Mouse (Mus musculus) brain, embryonic 14.5 days (tissue): Measurements from ENCODE around the gene Sumo3. TPM values are rescaled to one million over a fixed set of nuclear protein-coding genes. Genes with fewer than 3 reads are reported as not detected.

Experiments used
- DNase-seq: peaks from one replicate; pipeline ENCODE4 v3.0.0-alpha.2; 2011; ENCODE audit warnings: low read depth
- CTCF ChIP-seq: fragments of 200-500 bp; IDR thresholded peaks from 2 replicates; pipeline ENCODE4 v1.5.1; 2012; ENCODE audit warnings: inconsistent platforms, mild to moderate bottlenecking, moderate library complexity, borderline replicate concordance; ENCODE audit not compliant: insufficient read depth, insufficient read length; ENCODE audit errors: extremely low read depth
- POLR2A ChIP-seq: fragments of 200-500 bp; IDR thresholded peaks from 2 replicates; pipeline ENCODE4 v1.6.1; 2012; ENCODE audit warnings: mild to moderate bottlenecking, inconsistent platforms, borderline replicate concordance; ENCODE audit not compliant: poor library complexity, insufficient read depth, insufficient read length, severe bottlenecking; ENCODE audit errors: extremely low read depth
- polyA plus RNA-seq: library from polyadenylated mRNA; depleted of rRNA; stranded (reverse); fragments of >200 nt; gene quantifications from 2 replicates; pipeline ENCODE4 v1.2.3, GENCODE M21; 2012

The Sumo3 gene
- polyA plus RNA-seq, 1 experiment: 420 TPM

- TF ChIP-seq POLR2A: no peak
- TF ChIP-seq CTCF: no peak
- DNase-seq: peak; percentile 91
Measured at GRCm38 (mm10) chr10:77623069-77623492, 17.2 kb downstream of the Sumo3 start.

- TF ChIP-seq POLR2A (no peak), CTCF (no peak)
- no peak for DNase-seq
Measured at GRCm38 (mm10) chr10:77623639-77624400, 17.9 kb downstream of the Sumo3 start.

GRCm38 (mm10) chr10:77624570-77624995 lies 18.7 kb downstream of the Sumo3 start:
- no peak for TF ChIP-seq POLR2A
- TF ChIP-seq CTCF: no peak
- no peak for DNase-seq

GRCm38 (mm10) chr10:77626036-77626435 lies 20.1 kb downstream of the Sumo3 start:
- DNase-seq: no peak
- TF ChIP-seq POLR2A (no peak), CTCF (no peak)

GRCm38 (mm10) chr10:77626591-77626990 lies 20.7 kb downstream of the Sumo3 start:
- TF ChIP-seq CTCF: no peak
- no peak for TF ChIP-seq POLR2A
- no peak for DNase-seq

- TF ChIP-seq CTCF (peak; percentile 98), POLR2A (no peak)
- DNase-seq: peak; percentile 88
Measured at GRCm38 (mm10) chr10:77627497-77627896, 21.6 kb downstream of the Sumo3 start.

- no peak for DNase-seq
- TF ChIP-seq CTCF (no peak), POLR2A (no peak)
Measured at GRCm38 (mm10) chr10:77629163-77629562, 23.3 kb downstream of the Sumo3 start.

GRCm38 (mm10) chr10:77629970-77630369 lies 24.1 kb downstream of the Sumo3 start:
- DNase-seq: no peak
- TF ChIP-seq POLR2A (no peak), CTCF (peak; percentile 13; the same call in 1 of the 2 replicates)

- DNase-seq: no peak
- TF ChIP-seq CTCF: no peak
- TF ChIP-seq POLR2A: no peak
Measured at GRCm38 (mm10) chr10:77634016-77634415, 28.1 kb downstream of the Sumo3 start.

- no peak for TF ChIP-seq CTCF
- no peak for TF ChIP-seq POLR2A
- DNase-seq: peak; percentile 41
Measured at GRCm38 (mm10) chr10:77634452-77635231, 28.7 kb downstream of the Sumo3 start.

- TF ChIP-seq CTCF (no peak), POLR2A (no peak)
- no peak for DNase-seq
Measured at GRCm38 (mm10) chr10:77636234-77636922, 30.5 kb downstream of the Sumo3 start.
